Mouse (Mus musculus) neutrophil, adult 5-6 weeks (primary cell): ENCODE measurements around the gene Arrdc5. TPM values are rescaled to one million over a fixed set of nuclear protein-coding genes. Genes with fewer than 3 reads are reported as not detected.

Experiments used
- ATAC-seq: fragments of 151-379, 151-347 bp; 2 replicates; pipeline ENCODE4 v1.8.0; 2017; ENCODE audit warnings: mild to moderate bottlenecking, moderate TSS enrichment; ENCODE audit not compliant: insufficient number of reproducible peaks, poor library complexity, low FRiP score, severe bottlenecking; ENCODE audit errors: extremely low read depth
- total RNA-seq: library from RNA; stranded (forward); fragments of 200-1000 nt; gene quantifications from 2 replicates; pipeline ENCODE4 v1.2.3, GENCODE M21; 2017

The Arrdc5 gene
- not detected in 2 replicates for total RNA-seq

DNA sequence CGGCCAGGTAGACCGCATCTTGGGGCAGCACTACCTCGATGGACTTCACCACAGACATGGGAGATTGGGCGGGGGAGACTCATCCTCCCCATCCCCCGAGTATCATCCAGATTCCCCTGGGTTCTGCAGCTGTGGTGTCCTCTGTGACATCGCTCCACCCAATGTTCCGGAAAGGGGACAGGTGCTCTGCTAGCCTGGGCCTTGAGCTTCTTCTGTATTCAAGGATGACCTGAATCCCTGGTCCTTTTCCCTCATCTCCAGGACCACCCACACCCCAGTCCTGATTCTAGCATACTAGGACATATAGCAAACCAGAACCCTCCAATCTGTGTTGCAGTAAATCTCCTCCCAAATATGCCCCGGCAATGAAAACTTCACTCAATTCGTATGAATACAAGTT lies at the start of gene Arrdc5:
TSS of gene Arrdc5 (minus strand) at position 101 of the 400 bp plus-strand sequence.
- ATAC-seq: no peak

DNA sequence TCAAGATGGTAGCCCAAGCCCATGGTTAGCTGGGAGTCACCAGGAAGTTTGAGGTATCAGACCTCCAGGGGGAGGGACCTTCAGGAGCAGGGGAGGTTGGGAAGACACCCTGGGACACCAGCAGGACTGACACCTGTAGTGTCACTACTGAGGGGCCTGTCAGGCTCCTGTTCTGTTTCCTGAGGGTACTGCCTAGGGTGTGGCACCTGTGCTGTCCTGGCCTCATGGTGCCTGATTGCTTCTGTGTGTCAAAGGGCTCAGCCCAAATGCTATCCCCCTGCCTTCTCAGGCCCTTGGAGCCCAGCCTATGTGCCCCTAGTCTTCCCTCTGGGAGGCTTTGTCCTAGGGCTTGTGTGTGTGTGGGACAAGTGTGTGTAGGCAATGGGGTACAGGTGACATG lies 48.5 kb upstream of the Arrdc5 start:
- no peak for ATAC-seq

DNA sequence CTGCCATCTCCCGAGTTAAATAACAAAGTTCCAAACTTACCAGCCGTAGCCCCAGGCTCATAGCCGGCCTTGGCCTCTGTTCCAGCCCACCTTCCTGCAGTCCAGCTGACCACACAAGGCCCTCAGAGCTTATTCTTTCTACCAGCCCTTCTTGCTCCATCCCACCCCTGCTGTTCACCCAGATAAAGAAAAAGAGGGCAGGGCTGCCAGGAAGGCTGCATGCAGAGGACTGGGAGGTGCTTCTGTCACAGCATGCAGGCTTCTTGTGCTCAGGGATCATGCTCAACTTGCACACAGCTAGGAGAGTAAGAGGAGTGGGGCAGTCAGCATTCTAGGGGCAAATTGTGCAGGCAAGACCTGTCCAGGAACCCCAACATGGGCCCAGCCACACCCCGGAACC lies 48.0 kb upstream of the Arrdc5 start:
- no peak for ATAC-seq

DNA sequence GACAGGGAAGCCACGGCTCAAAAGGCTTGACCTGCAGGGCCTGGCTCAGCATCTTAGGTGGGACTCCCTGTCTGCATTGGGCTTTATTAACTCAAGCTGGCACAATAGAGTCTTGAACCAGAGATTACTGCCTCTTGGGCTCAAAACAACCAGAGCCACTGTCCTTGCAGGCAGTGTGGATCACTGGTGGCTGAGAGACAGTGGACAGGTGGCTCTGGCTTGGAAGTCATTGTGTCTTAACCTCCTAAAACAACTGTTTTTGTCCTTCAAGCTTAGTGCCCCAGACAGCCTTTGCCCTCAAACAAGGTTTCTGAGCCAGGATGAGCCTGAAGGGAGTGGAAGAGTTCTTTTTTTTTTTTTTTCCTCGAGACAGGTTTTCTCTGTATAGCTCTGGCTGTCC lies 45.3 kb upstream of the Arrdc5 start:
- no peak for ATAC-seq

DNA sequence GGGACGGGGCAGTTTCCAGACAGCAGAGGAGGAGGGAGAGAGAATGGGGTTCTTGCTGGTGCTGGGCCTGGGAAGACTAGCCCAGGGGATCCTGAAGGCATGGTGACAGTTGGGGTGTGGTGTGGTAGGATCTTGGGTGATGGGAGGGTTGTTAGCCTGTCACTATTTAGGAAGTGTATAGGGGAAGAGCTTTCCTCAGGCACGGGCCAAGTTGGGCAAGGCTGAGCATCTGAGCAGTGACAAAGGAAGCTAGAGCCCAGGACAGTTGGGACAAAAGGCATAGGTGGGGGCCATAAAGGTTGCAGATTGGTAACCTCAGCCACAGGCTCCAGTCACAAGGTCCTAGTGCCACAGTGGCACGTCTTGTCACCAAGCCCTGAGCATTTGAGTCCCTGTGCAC lies 43.4 kb upstream of the Arrdc5 start:
- no peak for ATAC-seq

DNA sequence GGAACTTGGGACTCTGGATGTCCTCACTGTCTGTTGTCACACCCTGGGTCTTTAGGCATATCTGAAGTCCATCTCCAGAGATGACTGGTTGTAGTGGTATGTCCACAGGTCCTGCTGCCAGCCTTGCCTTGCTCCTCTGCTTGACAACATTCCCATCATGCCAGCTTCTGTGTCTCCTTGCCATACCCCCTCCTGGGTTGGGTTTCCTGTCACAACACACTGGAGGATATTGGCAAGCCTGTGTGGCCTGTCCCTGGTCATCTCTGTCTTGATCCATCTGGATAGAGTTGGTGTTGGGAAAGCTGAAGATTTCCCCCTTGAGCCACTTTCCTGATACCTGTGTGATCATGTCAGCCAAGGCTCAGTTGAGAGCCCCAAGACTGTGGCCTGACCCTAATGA lies 40.6 kb upstream of the Arrdc5 start:
- no peak for ATAC-seq

DNA sequence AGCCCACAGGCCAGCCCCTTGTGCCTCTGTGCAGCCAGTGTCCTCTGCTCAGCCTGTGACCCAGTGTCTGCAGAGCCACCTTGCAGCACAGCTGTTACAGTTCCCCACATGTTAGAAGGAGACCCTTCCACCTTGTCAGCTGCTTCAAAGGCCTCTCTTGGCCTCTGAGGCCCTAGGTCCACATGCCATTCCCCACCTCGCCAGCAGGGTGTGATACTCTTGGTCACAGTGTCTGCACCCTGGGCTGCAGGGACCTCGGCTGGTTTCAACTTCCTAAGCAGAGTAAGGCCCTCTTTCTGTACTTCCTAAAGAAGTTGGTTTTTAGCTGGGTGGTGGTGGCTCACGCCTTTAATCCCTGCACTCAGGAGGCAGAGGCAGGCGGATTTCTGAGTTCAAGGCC lies 38.8 kb upstream of the Arrdc5 start:
- peak; percentile 61 for ATAC-seq

DNA sequence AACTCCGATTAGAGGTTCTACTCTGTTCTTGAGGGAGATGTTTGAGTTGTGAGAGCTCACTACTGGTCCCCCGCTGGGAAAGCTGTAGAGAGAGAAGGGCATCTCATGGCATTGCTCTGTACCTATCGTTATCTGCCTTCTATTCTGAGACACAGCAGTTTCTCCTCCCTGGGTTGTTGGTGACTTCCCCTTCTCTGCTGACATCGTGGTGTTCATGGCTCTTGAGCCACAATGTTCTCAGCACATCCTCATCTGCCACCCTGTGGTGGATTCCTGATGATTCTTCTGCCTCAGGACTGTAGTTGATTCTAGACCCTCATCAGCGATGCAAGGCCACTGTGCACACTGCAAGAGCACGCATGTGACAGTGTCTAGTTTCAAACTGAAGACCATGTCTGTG lies 37.7 kb upstream of the Arrdc5 start:
- ATAC-seq: no peak

DNA sequence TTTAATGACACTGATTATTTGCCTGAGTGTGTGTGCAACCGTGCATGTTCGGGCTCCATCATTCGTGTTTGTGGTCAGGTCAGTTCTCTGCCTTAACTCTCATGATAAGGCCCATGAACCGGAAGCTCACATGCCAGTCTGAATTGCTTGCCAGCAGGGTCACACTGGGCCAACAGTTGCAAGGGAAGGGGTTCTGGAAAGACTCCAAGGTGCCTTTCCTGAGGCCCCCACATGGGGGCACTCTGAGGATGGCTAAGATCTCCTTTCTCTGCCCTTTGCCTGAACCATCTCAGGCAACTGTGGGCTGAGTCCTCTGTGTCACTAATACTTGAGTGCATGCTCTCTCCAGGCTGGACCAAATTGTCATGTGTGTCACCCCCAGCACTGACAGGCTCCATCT lies 37.1 kb upstream of the Arrdc5 start:
- ATAC-seq: peak; percentile 55

DNA sequence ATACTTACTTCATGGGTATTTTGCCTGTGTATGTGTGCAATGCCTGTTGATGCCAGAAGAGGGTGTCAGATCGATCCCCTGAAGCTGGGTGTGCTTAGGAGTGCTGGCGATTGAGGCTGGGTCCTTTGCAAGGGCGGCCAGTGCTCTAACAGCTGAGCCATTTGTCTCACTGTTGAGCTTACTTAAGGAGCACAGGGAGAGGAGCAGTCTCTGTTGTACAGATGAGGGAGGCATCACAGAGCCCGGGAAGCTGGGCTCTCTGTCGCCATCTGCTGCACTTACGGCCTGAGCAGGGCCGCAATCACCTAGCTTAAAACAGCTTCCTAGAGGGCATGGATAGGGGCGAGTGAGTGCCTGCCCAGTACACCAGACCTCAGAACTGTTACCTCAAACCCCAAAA lies 32.9 kb upstream of the Arrdc5 start:
- ATAC-seq: no peak

DNA sequence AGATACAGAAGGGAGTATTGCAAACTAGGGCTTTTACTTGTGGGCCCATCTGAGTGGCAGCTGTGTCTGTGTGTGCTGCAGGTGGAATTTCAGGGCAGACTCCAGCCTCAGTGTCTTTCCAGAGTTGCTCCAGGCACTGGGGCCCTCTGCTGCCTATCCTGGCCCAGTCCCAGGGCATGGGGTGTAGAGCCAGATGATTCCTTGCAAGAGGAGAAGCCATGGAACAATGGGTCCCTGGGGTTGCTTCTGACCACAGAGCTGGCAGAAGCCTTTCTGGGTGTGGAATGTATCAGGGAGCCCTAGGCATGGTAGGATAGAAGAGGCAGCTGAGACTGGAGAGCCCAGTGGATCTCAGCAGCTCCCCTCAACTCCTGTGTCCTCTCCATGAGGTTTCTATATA lies 31.2 kb upstream of the Arrdc5 start:
- no peak for ATAC-seq

DNA sequence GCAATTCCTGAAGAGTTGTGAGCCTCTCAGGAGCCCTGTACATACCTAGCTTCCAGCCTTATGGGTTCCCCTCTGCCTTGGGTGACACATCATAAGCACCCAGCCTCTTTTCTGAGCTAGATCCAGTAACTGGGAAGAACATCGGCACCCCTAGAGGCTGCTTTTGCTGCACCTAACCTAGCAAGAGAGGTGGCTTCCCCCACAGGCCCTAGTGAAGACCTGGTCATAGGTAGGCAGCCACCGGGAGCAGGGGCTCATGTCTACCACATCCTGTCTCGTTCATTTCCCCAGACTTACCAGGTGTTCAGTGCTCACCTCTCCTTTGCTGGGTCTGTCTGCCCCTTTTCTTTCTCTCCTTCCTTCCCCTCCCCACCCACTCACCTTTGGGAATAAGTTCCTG lies 30.3 kb upstream of the Arrdc5 start:
- ATAC-seq: no peak

DNA sequence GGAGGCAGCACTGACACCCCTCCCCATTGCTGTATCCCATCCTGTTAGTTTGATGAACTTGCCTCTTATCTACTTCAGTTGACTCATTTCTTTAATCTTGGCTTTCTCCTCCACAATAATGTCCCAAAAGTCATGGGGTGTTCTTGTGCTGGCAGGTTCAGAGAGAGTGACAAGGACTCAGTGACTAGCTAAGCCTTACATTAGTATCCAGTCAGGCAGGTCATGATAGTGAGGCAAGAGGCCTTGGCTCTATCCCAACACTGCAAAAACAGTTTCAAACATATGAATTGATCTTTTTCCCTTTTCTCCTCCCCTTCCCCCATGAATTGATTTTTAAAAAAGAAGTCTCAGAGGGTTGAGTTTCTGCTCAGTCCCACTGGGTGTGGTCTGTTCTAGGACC lies 29.2 kb upstream of the Arrdc5 start:
- ATAC-seq: no peak

DNA sequence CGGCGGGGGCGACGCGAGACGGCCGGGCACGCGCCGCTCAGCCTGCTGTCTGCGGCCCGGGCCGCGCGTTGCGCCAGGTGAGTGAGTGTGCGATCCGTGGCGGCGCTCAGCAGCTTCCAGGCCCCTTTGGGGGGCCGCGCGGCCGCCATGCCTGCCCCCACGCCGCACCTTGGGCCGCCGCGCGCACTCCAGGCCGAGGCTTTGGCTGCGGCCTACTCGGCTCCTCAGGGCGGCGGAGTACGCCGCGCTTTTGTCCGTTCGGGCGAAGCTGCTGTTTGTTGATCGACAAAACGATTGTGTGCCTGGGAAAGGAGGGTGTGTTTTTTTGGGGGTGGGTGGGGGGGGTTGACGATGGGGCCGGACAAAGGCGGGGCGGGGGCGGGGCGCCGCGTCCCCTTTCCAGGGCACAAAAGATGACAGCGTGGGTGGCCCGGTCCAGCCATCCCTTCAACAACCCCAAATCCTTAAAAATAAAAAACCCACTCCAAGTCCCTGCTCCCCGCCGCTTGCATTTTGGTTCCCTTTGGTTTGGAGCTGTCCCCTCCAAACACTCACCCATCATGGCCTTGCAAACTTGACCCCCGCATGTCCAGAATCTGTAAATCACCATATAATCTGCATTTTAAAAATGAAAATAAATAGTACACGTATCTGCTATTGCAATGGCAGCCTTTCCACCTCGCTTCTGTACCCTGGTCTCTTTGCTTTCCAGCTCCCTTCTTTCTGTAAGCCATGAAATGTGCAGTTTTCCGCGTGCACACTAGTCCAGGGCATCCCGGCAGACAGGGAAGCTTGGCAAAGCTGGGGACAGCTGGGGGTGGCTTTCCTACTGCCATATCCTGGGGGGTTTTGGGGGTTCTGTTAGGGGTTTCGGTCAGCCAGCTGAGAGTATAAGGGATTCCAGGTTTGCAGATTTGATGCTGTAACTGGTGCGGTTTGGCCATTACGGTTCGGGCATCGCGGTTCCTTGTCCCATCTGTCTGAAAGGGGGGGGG lies 26.4 kb upstream of the Arrdc5 start:
- ATAC-seq: no peak

DNA sequence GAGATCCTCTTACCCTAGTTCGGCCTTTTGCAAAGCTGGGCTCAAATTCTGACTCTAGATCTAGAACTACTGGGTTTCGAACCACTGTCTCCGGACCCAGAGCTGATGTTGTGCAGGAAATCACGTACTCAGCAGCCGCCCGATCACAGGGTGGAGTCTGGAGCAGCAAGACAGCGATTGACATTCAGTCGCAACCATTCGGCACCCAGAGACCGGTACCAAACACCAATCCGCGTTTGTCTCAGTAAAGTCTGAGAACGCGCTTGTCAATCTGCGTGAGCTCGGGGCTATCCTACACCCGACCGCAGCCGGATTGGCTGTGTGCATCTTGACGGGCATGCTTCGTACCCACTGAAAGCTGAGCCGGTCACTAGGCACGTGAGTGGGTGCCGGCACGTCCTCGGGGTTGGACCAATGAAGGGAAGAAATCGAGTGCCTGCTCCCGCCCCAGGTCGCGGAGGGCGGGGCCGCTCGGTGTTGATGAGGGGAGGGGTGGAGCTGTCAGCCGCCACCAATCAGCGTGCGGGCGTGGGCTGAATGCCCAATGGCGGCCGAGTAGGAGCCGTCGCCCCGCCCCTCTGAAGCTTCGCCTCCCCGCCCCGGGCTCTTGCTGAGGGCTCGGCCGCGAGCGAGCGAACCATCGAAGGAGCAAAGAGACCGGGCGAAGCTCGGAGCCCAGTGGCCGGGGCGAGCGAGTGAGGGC lies 25.5 kb upstream of the Arrdc5 start, which contains the start of gene Kdm4b:
TSS of gene Kdm4b (plus strand) at position 613 of the 703 bp plus-strand sequence.
- ATAC-seq: peak; percentile 93

DNA sequence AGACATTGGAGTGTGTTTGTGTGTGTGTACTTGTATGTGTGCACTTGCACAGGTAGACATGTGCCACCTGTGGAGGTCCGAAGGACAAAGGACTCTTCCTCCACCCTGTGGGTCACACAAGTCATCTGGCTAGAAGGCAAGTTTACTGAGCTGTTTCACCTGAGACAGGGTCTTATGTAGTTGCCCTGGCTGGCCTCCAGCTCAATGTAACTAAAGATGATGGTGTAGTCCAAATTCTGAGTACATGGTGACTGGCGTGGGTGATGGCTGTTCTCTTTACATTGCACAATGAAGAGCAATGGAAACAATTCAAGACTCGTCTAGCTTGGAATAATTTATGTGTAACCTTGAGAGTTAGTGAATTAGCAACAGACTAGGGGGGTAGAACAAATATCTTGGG lies 24.3 kb upstream of the Arrdc5 start:
- ATAC-seq: no peak

DNA sequence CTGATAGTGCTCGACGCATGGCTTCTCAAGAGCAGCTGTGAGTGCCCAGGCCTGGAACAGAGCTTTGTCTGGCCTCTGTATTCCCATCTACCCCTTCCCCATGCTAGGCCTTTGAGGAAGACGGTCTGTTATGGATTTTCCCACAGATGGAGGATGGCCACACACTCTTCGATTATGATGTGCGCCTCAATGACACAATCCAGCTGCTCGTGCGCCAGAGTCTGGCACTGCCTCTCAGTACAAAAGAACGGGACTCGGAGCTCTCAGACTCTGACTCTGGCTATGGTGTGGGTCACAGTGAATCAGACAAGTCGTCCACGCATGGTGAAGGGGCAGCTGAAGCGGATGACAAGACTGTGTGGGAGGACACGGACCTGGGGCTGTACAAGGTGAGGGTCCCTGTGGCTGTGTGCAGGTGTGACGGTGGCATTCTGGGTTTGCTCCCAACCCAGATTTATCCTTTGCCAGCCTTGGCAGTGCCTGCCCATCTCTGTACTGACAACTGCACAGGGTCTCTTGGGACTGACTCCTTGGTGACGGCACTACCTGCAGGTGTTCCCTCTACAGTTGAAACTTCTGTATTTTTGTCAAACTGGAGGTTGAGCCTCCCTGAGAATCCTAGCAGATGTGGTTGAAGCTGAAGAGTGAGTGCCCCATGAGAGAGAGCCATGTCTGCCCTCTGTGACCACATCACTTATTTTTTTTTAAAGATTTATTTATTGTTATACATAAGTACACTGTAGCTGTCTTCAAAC lies 9.3 kb upstream of the Arrdc5 start:
- ATAC-seq: no peak

DNA sequence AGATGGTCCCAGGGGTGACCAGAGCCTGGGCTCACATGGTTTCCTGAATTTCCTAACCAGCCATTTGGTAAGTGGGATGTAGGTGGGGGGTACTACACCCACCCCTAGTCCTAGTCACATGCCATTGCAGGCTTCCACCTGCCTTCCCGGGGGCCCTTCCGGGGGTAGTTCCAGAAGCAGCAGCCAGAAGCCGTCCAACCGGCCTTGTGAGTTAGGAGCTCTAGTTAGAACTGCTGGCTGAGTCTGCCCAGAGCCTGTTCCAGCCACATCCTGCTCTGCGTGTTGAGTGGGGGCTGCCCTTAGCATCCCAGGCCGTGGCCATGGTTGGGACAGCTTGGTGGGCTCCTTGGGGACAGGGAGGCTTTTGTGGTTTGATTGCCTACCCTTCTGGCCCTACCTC lies 8.0 kb upstream of the Arrdc5 start:
- ATAC-seq: no peak

DNA sequence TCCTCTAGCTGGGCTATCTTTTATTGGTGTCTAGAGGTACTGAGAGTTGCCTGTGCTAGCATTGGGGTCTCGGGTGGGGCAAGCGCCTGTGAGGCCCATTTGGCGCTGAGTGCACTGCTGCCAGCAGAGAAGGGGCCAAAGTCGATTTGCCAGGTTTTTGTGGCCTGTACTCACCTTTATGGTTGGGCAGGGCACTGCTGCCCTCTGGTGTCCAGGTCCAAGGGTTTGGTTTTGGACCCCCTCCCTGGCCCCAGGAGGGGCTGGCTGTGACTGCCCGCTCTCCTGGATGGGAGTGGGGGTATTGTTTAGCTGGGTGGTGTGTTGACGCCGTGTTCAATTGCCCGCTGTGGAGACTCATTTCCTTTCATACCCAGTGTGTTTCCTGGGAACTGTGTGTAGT lies 5.7 kb upstream of the Arrdc5 start:
- ATAC-seq: no peak
